Mouse (Mus musculus): Measurements from ENCODE around the gene AK157302. TPM values are rescaled to one million over a fixed set of nuclear protein-coding genes. Genes with fewer than 3 reads are reported as not detected.

The AK157302 gene
- total RNA-seq, 1 experiment from 2014 or later, result 0.67 TPM

- no peak for ATAC-seq (replicated peaks; ENCODE audit: insufficient number of reproducible peaks, low FRiP score, low TSS enrichment, poor library complexity, severe bottlenecking)
These were observed 35.1 kb downstream of the AK157302 start for GRCm38 (mm10) chr13:21530136-21530535.

GRCm38 (mm10) chr13:21530781-21531201, 35.8 kb downstream of the AK157302 start, which contains the start of gene Zkscan8:
Gene Zkscan8, minus strand, starts transcription at chr13:21531120.
- peak; percentile 98 for ATAC-seq (replicated peaks; ENCODE audit: insufficient number of reproducible peaks, low FRiP score, low TSS enrichment, poor library complexity, severe bottlenecking)

- ATAC-seq (replicated peaks; ENCODE audit: insufficient number of reproducible peaks, low FRiP score, low TSS enrichment, poor library complexity, severe bottlenecking), result no peak
These were observed 47.7 kb downstream of the AK157302 start, which contains the start of gene Olfr1366 for GRCm38 (mm10) chr13:21542708-21543107. Gene Olfr1366, minus strand, starts transcription at chr13:21542808.

Other genes starting within 250 kb of the AK157302 start
- gene Gpx5, start 202.5 kb upstream of the AK157302 start, total RNA-seq (2017), result not detected in 3 replicates
- gene Gpx6, start 183.1 kb upstream of the AK157302 start, total RNA-seq (2017), result not detected in 3 replicates
- gene Olfr1367, start 148.3 kb upstream of the AK157302 start, total RNA-seq (2017), result not detected in 3 replicates
- gene Zscan12, start 132.4 kb upstream of the AK157302 start, total RNA-seq (2017), result 4.3 to 8.4 TPM (median 7.9 TPM) in 3 replicates
- 32.1 to 66.2 TPM (median 42.5 TPM) in 3 replicates for gene Zkscan3, start 92.5 kb upstream of the AK157302 start, total RNA-seq (2017)
- gene Pgbd1, start 54.2 kb upstream of the AK157302 start, total RNA-seq (2017), result 1.1 TPM in 1 of 3 replicates, not detected in the others
- 33.0 to 51.1 TPM (median 36.4 TPM) in 3 replicates for gene Zscan26, start 41.5 kb upstream of the AK157302 start, total RNA-seq (2017)
- gene Nkapl, start 26.7 kb upstream of the AK157302 start, total RNA-seq (2017), result 0.76 to 0.97 TPM in 2 of 3 replicates, not detected in the other
- 1.6 TPM in 1 of 3 replicates, not detected in the others for gene Zkscan4, start 16.3 kb upstream of the AK157302 start, total RNA-seq (2017)
- gene Gm10065, start 15.8 kb upstream of the AK157302 start, total RNA-seq (2017), result not detected in 3 replicates
- 2.5 to 3.8 TPM (median 2.7 TPM) in 3 replicates for gene Gm11273, start 6.2 kb downstream of the AK157302 start, total RNA-seq (2017)
- gene Zkscan8, start 35.9 kb downstream of the AK157302 start, total RNA-seq (2017), result 2.4 to 8.3 TPM (median 3.2 TPM) in 3 replicates
- gene Olfr1366, start 47.6 kb downstream of the AK157302 start, total RNA-seq (2017), result not detected in 3 replicates
- gene Olfr1535, start 64.7 kb downstream of the AK157302 start, total RNA-seq (2017), result not detected in 3 replicates
- not detected in 3 replicates for gene Olfr1364, start 86.5 kb downstream of the AK157302 start, total RNA-seq (2017)
- not detected in 3 replicates for gene Olfr1362, start 118.8 kb downstream of the AK157302 start, total RNA-seq (2017)
- gene Olfr11, start 147.3 kb downstream of the AK157302 start, total RNA-seq (2017), result not detected in 3 replicates
- not detected in 3 replicates for gene Olfr1361, start 168.2 kb downstream of the AK157302 start, total RNA-seq (2017)
- not detected in 3 replicates for gene Olfr1360, start 182.2 kb downstream of the AK157302 start, total RNA-seq (2017)
- gene Olfr1359, start 202.9 kb downstream of the AK157302 start, total RNA-seq (2017), result not detected in 3 replicates
- 7.1 to 7.9 TPM in 2 of 3 replicates, not detected in the other for gene Hist1h2bl, start 220.9 kb downstream of the AK157302 start, total RNA-seq (2017)
- 159 to 372 TPM (median 273 TPM) in 3 replicates for gene Hist1h2ai, start 221.2 kb downstream of the AK157302 start, total RNA-seq (2017)
- gene Hist1h3h, start 222.4 kb downstream of the AK157302 start, total RNA-seq (2017), result 7.2 to 20.1 TPM (median 13.0 TPM) in 3 replicates
- gene Hist1h2bm, start 226.8 kb downstream of the AK157302 start, total RNA-seq (2017), result 4.9 to 12.8 TPM (median 8.3 TPM) in 3 replicates
- 8.3 to 34.5 TPM (median 21.9 TPM) in 3 replicates for gene Hist1h4j, start 239.8 kb downstream of the AK157302 start, total RNA-seq (2017)

All from monocyte, adult 5-6 weeks (primary cell).